ENCODE assay signal across 8 mouse cellular contexts in genomic region chr5:120674229-120675145, GRCm38 (mm10). TPM values are rescaled to one million over a fixed set of nuclear protein-coding genes. Genes with fewer than 3 reads are reported as not detected.
DNase-seq lines count a peak whose midpoint lies in the region; ATAC-seq and TF ChIP-seq lines count a peak whose summit lies in the region.

No protein-coding gene starts in this region.

- no peak overlapping the region for H3K4me2 ChIP-seq in lung, embryonic 14.5 days
- no peak overlapping the region for H3K4me2 ChIP-seq in intestine, postnatal 0 days (replicated peaks; ENCODE audit: low read depth)

- DNase-seq in lung, embryonic 14.5 days, result peak; percentile 62
- no peak for DNase-seq in lung, postnatal 14 days
- peak; percentile 51 for DNase-seq in embryo, embryonic 10.5 days (ENCODE audit: low spot score)
- DNase-seq in testis, postnatal 10 days (ENCODE audit: low spot score), result peak; percentile 73
- DNase-seq in spleen, adult 12 weeks (ENCODE audit: low spot score), result no peak
- DNase-seq in cerebellum, adult 11 months, result no peak
- DNase-seq in right cerebral cortex, adult 2 months (ENCODE audit: low spot score in 2 of 2), result no peak

- H3K9ac ChIP-seq in lung, embryonic 14.5 days, result no peak overlapping the region
- no peak overlapping the region for H3K9ac ChIP-seq in intestine, postnatal 0 days (ENCODE audit: low read depth, low read length)

- peak; percentile 38; the same call in 1 of the 2 replicates for ATAC-seq in lung, embryonic 14.5 days (ENCODE audit: insufficient read depth)
- ATAC-seq in intestine, postnatal 0 days, result peak; percentile 37

- no peak overlapping the region for H3K27ac ChIP-seq in lung, embryonic 14.5 days (ENCODE audit: low read depth)
- H3K27ac ChIP-seq in intestine, postnatal 0 days (ENCODE audit: low read depth, low read length), result no peak overlapping the region

- H3K27me3 ChIP-seq in lung, embryonic 14.5 days (ENCODE audit: insufficient read depth, low read length), result no peaks in the 10 kb centered on the region
- H3K27me3 ChIP-seq in intestine, postnatal 0 days (replicated peaks; ENCODE audit: control insufficient read depth, insufficient read depth, low read length), result no peaks in the 10 kb centered on the region

- WGBS in lung, embryonic 14.5 days, result 26% methylated on average over 21 of the region's 21 CpGs
- WGBS in intestine, postnatal 0 days, result 26% methylated on average over 21 of the region's 21 CpGs

- no peaks in the 10 kb centered on the region for H3K36me3 ChIP-seq in lung, embryonic 14.5 days (ENCODE audit: insufficient read depth)
- no peaks in the 10 kb centered on the region for H3K36me3 ChIP-seq in intestine, postnatal 0 days (ENCODE audit: control insufficient read depth, insufficient read depth)

- no peak overlapping the region for H3K4me3 ChIP-seq in lung, embryonic 14.5 days (ENCODE audit: low read depth, low read length)
- H3K4me3 ChIP-seq in intestine, postnatal 0 days (ENCODE audit: low read depth, low read length), result no peak overlapping the region

- no peak for TF ChIP-seq CTCF in lung, embryonic 14.5 days (IDR thresholded peaks at IDR 0.05; ENCODE audit: low read depth)
- no peak for TF ChIP-seq CTCF in intestine, postnatal 0 days (IDR thresholded peaks at IDR 0.05; ENCODE audit: low read depth)

- no peaks in the 10 kb centered on the region for H3K9me3 ChIP-seq in lung, embryonic 14.5 days (ENCODE audit: low read depth, low read length)
- no peaks in the 10 kb centered on the region for H3K9me3 ChIP-seq in intestine, postnatal 0 days (ENCODE audit: control insufficient read depth)

- H3K4me1 ChIP-seq in lung, embryonic 14.5 days (ENCODE audit: insufficient read depth), result peaks cover 1% of the 10 kb centered on the region
- H3K4me1 ChIP-seq in intestine, postnatal 0 days (replicated peaks; ENCODE audit: control insufficient read depth, insufficient read depth, low read length), result no peaks in the 10 kb centered on the region

RNA-seq across cellular contexts. Expression of gene Rasal1, which starts 25.9 kb away (rescaled TPM):
- 0.15 TPM in 1 of 2 replicates, not detected in the other for polyA plus RNA-seq in lung, embryonic 14.5 days (2014; fragmentation: Nextera tagmentation; extraction: Ambion mirVana)
- polyA plus RNA-seq in intestine, postnatal 0 days (2015; fragmentation: Nextera tagmentation; extraction: Ambion mirVana), result 3.0 and 5.1 TPM in 2 replicates

RNA-seq across cellular contexts. Expression of gene Dtx1, which starts 37.2 kb away (rescaled TPM):
- 2.2 and 2.8 TPM in 2 replicates for polyA plus RNA-seq in lung, embryonic 14.5 days (2014; fragmentation: Nextera tagmentation; extraction: Ambion mirVana)
- polyA plus RNA-seq in intestine, postnatal 0 days (2015; fragmentation: Nextera tagmentation; extraction: Ambion mirVana), result 2.3 and 2.5 TPM in 2 replicates

RNA-seq across cellular contexts. Expression of gene Cfap73, which starts 40.5 kb away (rescaled TPM):
- not detected in 2 replicates for polyA plus RNA-seq in lung, embryonic 14.5 days (2014; fragmentation: Nextera tagmentation; extraction: Ambion mirVana)
- not detected in 2 replicates for polyA plus RNA-seq in intestine, postnatal 0 days (2015; fragmentation: Nextera tagmentation; extraction: Ambion mirVana)

Comparison
In these comparisons a context has a peak if more than half of its experiments do, and no peak if none do; other contexts are left out.
1. DNase-seq: peak in lung, embryonic 14.5 days (single experiment), embryo, embryonic 10.5 days (single experiment) and testis, postnatal 10 days (single experiment); none in lung, postnatal 14 days (single experiment), spleen, adult 12 weeks (single experiment), cerebellum, adult 11 months (single experiment) and right cerebral cortex, adult 2 months (0 of 2).